Mouse (Mus musculus): ENCODE data around the gene Pla2g4e. TPM values are rescaled to one million over a fixed set of nuclear protein-coding genes. Genes with fewer than 3 reads are reported as not detected.
A peak's percentile ranks its signal among the peaks of the same experiment; 100 is the strongest.

Gene Pla2g4e
- polyA plus RNA-seq, 1 experiment from 2014 or later = 0.09 TPM

GRCm38 (mm10) chr2:120237784-120238183, 7.4 kb downstream of the Pla2g4e start:
- DNase-seq (ENCODE audit: low spot score) = no peak

- no peak for DNase-seq (ENCODE audit: low spot score)
Observed at GRCm38 (mm10) chr2:120235947-120236640, 9.0 kb downstream of the Pla2g4e start.

DNA sequence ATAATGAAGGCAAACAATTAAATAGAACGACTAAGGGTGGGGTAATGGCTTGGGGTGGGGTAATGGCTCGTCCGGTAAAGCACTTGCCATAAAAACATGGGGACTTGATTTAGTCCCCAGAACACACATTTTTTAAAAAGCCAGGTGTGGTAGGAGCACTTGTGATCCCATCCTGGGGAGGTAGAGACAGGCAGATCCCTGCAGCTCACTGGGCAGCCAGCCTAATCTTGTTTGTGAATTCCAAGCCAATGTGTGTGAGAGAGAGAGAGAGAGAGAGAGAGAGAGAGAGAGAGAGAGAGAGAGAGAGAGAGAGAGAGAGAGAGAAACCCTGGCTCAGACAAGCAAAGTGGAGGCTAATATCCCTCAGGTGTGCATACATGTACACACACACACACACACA, 9.8 kb downstream of the Pla2g4e start:
- DNase-seq (ENCODE audit: low spot score) = no peak

DNA sequence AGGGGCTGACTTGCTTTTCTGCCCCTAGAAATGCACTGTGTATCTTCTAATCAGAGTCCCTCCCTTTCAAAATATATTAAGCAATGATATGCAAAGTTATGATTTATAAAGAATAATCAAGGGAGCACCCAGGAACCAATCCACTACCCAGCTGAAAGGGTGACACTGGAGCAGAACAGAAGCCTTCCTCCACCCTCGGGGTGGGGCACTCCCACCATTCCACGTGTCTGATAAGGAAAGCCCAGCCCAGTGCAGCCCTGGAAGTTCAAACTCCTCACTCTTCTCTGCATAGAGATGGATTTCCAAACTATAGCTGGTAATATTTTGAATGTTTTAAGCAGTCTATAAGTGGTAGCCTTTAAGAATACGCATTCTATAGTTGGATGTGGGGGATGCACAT, 13.5 kb downstream of the Pla2g4e start:
- DNase-seq (ENCODE audit: low spot score) = no peak

DNA sequence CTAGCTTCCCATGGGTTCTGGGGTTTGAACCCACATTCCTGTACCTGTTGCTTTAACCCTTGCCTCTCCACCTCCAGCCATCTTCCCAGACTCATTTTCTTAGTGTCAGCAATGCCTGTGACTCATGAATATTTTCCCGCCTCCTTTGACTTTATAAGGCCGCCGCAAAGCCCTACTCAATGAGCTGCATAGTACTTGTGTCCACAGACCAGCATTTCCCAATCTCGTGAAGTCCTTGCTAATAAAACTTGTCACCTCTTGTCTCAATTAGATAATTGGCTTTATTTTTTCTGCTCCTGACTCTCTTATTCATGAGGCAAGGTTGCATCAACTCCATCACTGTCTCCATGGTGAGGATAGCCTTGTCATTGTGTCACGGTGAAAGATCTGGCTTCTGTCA, 30.5 kb downstream of the Pla2g4e start:
- no peak for DNase-seq (ENCODE audit: low spot score)

DNA sequence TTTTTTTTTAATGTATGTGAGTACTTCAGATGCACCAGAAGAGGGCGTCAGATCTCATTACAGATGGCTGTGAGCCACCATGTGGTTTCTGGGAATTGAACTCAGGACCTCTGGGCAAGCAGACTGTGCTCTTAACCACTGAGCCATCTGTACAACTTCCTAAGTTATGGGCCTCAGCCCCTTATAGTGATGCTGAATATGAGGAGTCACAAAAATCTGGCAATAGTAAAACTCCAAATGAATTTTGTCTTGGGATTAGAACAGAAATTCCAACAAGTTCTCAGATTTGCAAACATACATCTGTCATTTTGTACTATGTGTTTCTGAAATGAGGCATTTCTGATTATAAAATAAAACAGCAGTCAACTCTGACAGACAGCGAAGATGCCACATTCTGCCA, 33.7 kb downstream of the Pla2g4e start:
- DNase-seq (ENCODE audit: low spot score) = no peak

- no peak for DNase-seq (ENCODE audit: low spot score)
Observed at GRCm38 (mm10) chr2:120207926-120208325, 37.2 kb downstream of the Pla2g4e start.

DNA sequence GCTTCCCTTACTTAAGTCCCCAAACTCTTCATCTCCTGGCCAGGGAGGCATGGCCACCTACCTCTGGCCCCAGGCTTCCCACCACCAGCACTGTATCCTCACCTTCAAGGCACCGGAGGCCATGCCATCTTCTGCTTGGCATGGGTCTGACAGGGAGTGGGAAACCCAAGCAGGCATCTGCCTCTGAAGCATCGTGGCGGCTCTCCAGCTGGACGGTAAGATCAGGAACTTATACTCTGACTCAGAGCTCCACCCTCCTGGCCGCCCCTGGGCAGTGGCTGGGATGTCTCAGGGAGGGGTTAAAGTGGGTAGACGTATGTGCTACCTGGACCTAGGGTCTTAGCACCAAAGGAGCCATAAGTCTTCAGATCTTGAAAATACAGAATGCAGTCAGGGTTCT, 38.1 kb downstream of the Pla2g4e start:
- no peak for DNase-seq (ENCODE audit: low spot score)

- DNase-seq (ENCODE audit: low spot score) = no peak
Observed at GRCm38 (mm10) chr2:120203742-120204141, 41.4 kb downstream of the Pla2g4e start.

GRCm38 (mm10) chr2:120200077-120200476, 45.1 kb downstream of the Pla2g4e start:
- DNase-seq (ENCODE audit: low spot score) = no peak

GRCm38 (mm10) chr2:120188174-120188573, 57.0 kb downstream of the Pla2g4e start:
- no peak for DNase-seq (ENCODE audit: low spot score)

GRCm38 (mm10) chr2:120187583-120187982, 57.6 kb downstream of the Pla2g4e start:
- no peak for DNase-seq (ENCODE audit: low spot score)

DNA sequence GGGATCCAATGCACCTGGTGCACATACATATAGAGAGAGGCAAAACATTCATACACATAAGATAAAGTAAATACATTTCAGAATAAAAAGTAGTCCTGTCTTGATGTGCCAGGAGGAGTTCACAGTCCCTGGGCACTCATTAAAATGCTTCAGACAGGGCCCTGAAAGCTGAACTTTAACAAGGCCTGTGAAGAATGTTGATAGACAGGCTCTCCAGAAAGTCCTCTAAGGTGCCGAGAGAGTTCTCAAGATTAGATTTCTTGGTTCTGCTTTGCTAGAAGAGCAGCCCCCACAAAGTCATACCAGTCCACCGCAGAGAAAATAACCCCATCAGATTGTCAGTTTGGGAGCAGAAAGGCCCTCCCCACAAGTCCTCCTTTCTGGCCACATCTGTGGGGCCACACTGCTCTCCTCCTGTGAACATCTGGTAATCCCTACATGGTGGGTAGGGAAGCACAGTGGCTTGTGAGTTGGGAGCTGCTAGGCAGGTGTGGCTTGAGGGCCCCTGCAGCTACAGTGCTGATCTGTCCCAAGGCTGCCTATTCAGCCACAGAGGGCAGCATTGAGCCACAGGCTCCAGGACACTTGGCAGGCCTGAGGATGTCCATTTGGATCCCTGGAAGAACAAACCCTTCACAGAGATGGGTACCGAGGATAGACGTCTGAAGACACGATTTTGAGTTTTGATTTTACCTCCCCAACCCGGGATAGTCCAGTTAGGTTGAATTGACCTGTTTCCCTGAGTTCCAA, 59.4 kb downstream of the Pla2g4e start:
- no peak for DNase-seq (ENCODE audit: low spot score)

DNA sequence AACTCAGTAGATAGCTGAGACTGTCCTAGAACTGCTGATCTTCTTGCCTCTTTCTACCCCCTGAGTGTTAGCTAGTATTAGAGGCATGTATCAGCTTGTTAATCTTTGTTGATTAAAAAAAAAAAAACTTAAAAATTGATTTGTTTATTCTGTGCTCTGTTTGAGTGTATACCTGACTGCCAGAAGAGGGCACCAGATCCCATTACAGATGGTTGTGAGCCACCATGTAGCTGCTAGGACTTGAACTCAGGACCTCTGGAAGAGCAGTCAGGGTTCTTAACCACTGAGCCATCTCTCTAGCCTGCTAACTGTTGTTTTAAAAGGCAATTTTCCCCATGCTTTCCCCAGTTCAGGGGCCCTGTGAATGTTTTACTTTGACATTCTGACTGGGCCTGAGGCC, 66.2 kb downstream of the Pla2g4e start:
- DNase-seq (ENCODE audit: low spot score) = no peak

- peak; percentile 48 for DNase-seq (ENCODE audit: low spot score)
Observed at GRCm38 (mm10) chr2:120173718-120174117, 71.4 kb downstream of the Pla2g4e start.

DNA sequence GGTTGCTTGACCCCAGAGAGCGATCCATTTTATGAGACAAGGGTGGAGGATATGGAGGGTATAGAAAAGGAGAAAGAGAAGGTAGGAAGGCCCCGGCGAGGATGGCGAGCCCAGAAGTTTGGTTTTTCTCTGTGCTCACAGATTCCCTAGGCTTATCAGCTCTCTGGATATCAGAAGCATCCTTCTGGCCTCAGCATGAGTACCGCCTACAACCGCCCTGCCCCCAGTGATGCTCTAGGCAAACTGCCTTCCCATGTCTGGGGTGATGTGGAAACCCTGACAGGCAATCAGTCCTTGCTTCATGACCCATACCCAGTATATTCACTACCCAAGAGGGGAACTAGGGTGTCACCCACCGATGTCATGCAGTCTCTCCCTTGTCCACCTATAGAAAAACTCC, 73.8 kb downstream of the Pla2g4e start:
- no peak for DNase-seq (ENCODE audit: low spot score)

GRCm38 (mm10) chr2:120170726-120171125, 74.4 kb downstream of the Pla2g4e start:
- peak; percentile 28 for DNase-seq (ENCODE audit: low spot score)

GRCm38 (mm10) chr2:120169382-120169781, 75.8 kb downstream of the Pla2g4e start:
- DNase-seq (ENCODE audit: low spot score) = no peak

DNA sequence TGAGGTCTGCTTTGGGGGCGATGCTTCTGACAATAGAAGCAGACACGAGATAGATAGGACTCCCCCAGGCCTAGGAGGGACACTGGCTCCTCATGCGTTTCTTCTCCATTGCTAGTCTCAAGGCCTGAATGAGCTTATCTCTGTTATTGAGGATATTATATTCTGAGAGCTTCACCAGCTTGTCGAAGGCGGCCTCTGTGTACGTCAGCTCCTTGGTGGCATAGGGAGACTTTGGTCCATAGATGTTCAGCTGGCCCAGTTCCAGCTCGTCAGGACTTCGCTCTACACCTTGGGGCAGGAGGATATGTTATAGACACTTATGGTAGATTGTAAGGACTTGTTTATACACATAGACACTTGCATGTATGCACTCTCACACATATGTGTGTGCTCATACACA, 77.4 kb downstream of the Pla2g4e start:
- no peak for DNase-seq (ENCODE audit: low spot score)

GRCm38 (mm10) chr2:120165474-120165873, 79.7 kb downstream of the Pla2g4e start:
- no peak for DNase-seq (ENCODE audit: low spot score)

- DNase-seq (ENCODE audit: low spot score) = no peak
Observed at GRCm38 (mm10) chr2:120159434-120159833, 85.7 kb downstream of the Pla2g4e start.

DNA sequence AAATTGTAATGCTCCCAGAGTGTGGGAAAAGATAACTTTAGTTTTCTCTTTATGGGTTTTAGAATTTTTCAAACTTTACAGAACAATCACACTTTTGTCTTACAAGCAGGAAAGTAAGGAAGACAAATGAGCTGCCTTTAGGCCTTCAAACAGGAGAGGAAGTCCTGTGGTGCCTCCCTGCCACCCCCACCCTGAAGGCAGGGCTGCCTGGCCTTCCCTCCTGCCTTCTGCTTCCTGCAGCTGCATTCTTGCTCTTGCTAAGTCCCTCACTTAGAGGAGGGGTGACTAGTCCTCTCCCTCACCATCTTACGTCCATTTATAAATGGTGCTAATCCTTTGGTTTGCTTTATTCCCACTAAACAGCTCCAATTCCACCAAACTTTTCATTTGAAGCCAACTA, 86.3 kb downstream of the Pla2g4e start:
- peak; percentile 62 for DNase-seq (ENCODE audit: low spot score)

GRCm38 (mm10) chr2:120158016-120158415, 87.1 kb downstream of the Pla2g4e start:
- DNase-seq (ENCODE audit: low spot score) = peak; percentile 54
